Mouse (Mus musculus): ENCODE measurements around the gene Slc29a3. TPM values are rescaled to one million over a fixed set of nuclear protein-coding genes. Genes with fewer than 3 reads are reported as not detected.

Gene Slc29a3
- polyA plus RNA-seq, 1 experiment from 2014 or later, result 4.6 TPM

DNA sequence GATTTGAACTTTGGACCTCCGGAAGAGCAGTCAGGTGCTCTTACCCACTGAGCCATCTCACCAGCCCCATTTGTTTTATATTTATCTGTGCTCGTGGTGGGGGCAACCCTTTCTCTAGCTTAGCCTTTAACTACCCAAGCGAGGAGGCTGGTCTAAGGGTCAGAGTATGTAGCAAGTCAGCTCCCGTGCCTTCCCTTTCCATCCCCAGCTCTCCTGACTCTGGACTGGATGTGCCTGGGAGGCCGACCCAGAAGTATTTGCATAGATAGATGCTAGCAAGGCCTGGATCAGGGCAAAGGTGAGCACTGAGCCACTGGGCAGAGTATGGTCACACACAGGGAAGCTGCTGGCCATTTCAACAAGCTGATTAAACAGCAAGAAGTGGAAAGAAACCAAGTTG lies 43.8 kb downstream of the Slc29a3 start:
- H3K9me3 ChIP-seq (replicated peaks; ENCODE audit: control insufficient read depth, low read length), result no peaks in the 10 kb centered on the region
- H3K9ac ChIP-seq (ENCODE audit: low read depth, low read length), result no peak overlapping the region
- no peak overlapping the region for H3K27ac ChIP-seq (ENCODE audit: low read depth, low read length)
- no peak overlapping the region for H3K4me2 ChIP-seq
- H3K27me3 ChIP-seq (ENCODE audit: control insufficient read depth, insufficient read depth, low read length), result no peaks in the 10 kb centered on the region
- no peak for ATAC-seq (replicated peaks; ENCODE audit: insufficient number of reproducible peaks, low FRiP score, low TSS enrichment)
- H3K36me3 ChIP-seq (ENCODE audit: control insufficient read depth, insufficient read depth, low read length), result no peaks in the 10 kb centered on the region
- no peak overlapping the region for H3K4me3 ChIP-seq (ENCODE audit: low read depth, low read length)
- WGBS (ENCODE audit: insufficient replicate concordance), result 82% methylated on average over 5 of the region's 5 CpGs
- H3K4me1 ChIP-seq (ENCODE audit: control insufficient read depth, insufficient read depth, low read length), result no peaks in the 10 kb centered on the region

- no peak overlapping the region for H3K9ac ChIP-seq (ENCODE audit: low read depth, low read length)
- no peak for ATAC-seq (replicated peaks; ENCODE audit: insufficient number of reproducible peaks, low FRiP score, low TSS enrichment)
- H3K4me2 ChIP-seq, result no peak overlapping the region
- no peaks in the 10 kb centered on the region for H3K27me3 ChIP-seq (ENCODE audit: control insufficient read depth, insufficient read depth, low read length)
- 83% methylated on average over 4 of the region's 4 CpGs for WGBS (ENCODE audit: insufficient replicate concordance)
- H3K4me3 ChIP-seq (ENCODE audit: low read depth, low read length), result no peak overlapping the region
- H3K36me3 ChIP-seq (ENCODE audit: control insufficient read depth, insufficient read depth, low read length), result no peaks in the 10 kb centered on the region
- H3K27ac ChIP-seq (ENCODE audit: low read depth, low read length), result no peak overlapping the region
- no peaks in the 10 kb centered on the region for H3K9me3 ChIP-seq (replicated peaks; ENCODE audit: control insufficient read depth, low read length)
- no peaks in the 10 kb centered on the region for H3K4me1 ChIP-seq (ENCODE audit: control insufficient read depth, insufficient read depth, low read length)
Measured at GRCm38 (mm10) chr10:60706268-60706667, 46.3 kb downstream of the Slc29a3 start.

DNA sequence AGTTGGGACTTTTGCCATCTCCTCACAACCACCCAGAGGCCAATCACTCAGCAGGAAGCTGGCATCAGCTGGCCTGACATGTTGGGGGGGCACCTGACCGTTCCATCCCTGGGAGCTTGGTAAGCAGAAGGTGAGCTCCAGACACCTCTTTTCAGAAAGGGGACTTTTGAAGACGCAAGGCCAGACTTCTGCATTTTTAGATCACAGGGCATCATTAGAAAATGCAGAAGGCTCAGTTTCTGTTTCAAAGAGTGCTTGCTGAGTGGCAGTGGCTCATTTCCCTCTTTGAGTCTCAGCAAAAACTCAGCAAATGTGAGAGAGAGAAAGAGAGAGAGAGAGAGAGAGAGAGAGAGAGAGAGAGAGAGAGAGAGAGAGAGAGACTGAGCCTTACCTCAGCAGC lies 47.5 kb downstream of the Slc29a3 start:
- no peaks in the 10 kb centered on the region; the same call in 1 of the 2 replicates for H3K27me3 ChIP-seq (ENCODE audit: control insufficient read depth, insufficient read depth, low read length)
- WGBS (ENCODE audit: insufficient replicate concordance), result 54% methylated on average over 2 of the region's 2 CpGs
- no peaks in the 10 kb centered on the region for H3K9me3 ChIP-seq (replicated peaks; ENCODE audit: control insufficient read depth, low read length)
- H3K4me1 ChIP-seq (ENCODE audit: control insufficient read depth, insufficient read depth, low read length), result no peaks in the 10 kb centered on the region
- no peaks in the 10 kb centered on the region for H3K36me3 ChIP-seq (ENCODE audit: control insufficient read depth, insufficient read depth, low read length)
- H3K27ac ChIP-seq (ENCODE audit: low read depth, low read length), result no peak overlapping the region
- H3K4me2 ChIP-seq, result no peak overlapping the region
- no peak overlapping the region for H3K4me3 ChIP-seq (ENCODE audit: low read depth, low read length)
- H3K9ac ChIP-seq (ENCODE audit: low read depth, low read length), result no peak overlapping the region
- no peak for ATAC-seq (replicated peaks; ENCODE audit: insufficient number of reproducible peaks, low FRiP score, low TSS enrichment)

- no peaks in the 10 kb centered on the region for H3K4me1 ChIP-seq (ENCODE audit: control insufficient read depth, insufficient read depth, low read length)
- no peaks in the 10 kb centered on the region for H3K9me3 ChIP-seq (replicated peaks; ENCODE audit: control insufficient read depth, low read length)
- H3K27ac ChIP-seq (ENCODE audit: low read depth, low read length), result no peak overlapping the region
- no peak overlapping the region for H3K4me2 ChIP-seq
- H3K27me3 ChIP-seq (ENCODE audit: control insufficient read depth, insufficient read depth, low read length), result peaks cover 16% of the 10 kb centered on the region
- no peak overlapping the region for H3K9ac ChIP-seq (ENCODE audit: low read depth, low read length)
- WGBS (ENCODE audit: insufficient replicate concordance), result 84% methylated on average over 6 of the region's 6 CpGs
- ATAC-seq (replicated peaks; ENCODE audit: insufficient number of reproducible peaks, low FRiP score, low TSS enrichment), result no peak; the same call in 1 of the 2 replicates
- no peak overlapping the region for H3K4me3 ChIP-seq (ENCODE audit: low read depth, low read length)
- H3K36me3 ChIP-seq (ENCODE audit: control insufficient read depth, insufficient read depth, low read length), result no peaks in the 10 kb centered on the region
Measured at GRCm38 (mm10) chr10:60697775-60698174, 54.8 kb downstream of the Slc29a3 start.

GRCm38 (mm10) chr10:60696975-60697374 lies 55.6 kb downstream of the Slc29a3 start:
- no peaks in the 10 kb centered on the region for H3K4me1 ChIP-seq (ENCODE audit: control insufficient read depth, insufficient read depth, low read length)
- no peaks in the 10 kb centered on the region for H3K9me3 ChIP-seq (replicated peaks; ENCODE audit: control insufficient read depth, low read length)
- 13% methylated on average over 5 of the region's 5 CpGs for WGBS (ENCODE audit: insufficient replicate concordance)
- H3K36me3 ChIP-seq (ENCODE audit: control insufficient read depth, insufficient read depth, low read length), result no peaks in the 10 kb centered on the region
- H3K27ac ChIP-seq (ENCODE audit: low read depth, low read length), result no peak overlapping the region
- H3K27me3 ChIP-seq (ENCODE audit: control insufficient read depth, insufficient read depth, low read length), result peaks cover 16% of the 10 kb centered on the region
- no peak for ATAC-seq (replicated peaks; ENCODE audit: insufficient number of reproducible peaks, low FRiP score, low TSS enrichment)
- no peak overlapping the region for H3K4me3 ChIP-seq (ENCODE audit: low read depth, low read length)
- H3K4me2 ChIP-seq, result no peak overlapping the region
- no peak overlapping the region for H3K9ac ChIP-seq (ENCODE audit: low read depth, low read length)

DNA sequence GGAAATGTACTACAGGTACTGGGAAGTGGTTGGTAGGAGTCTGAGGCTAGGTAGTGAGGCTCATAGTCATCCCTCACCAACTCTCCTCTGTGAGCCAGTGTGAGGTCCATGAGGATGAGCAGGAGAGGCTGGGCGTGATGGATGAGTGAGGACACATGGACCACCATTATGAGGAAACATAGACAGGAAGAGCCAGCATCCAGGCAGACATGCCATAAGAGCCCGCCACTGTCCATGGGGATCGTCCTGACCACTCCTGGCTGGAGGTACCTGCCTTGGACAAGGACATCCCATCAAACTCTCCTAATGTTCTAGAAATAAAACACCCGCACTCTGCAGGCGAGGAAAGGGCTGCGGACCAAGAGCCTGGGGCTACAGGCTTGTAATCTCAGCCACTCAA lies 56.2 kb downstream of the Slc29a3 start, which contains the start of gene Cdh23:
Cdh23 (minus strand) TSS at position 101 of the 400 bp plus-strand sequence.
- WGBS (ENCODE audit: insufficient replicate concordance), result 69% methylated on average over 6 of the region's 6 CpGs
- Histone ChIP-seq H3K36me3 (ENCODE audit: control insufficient read depth, insufficient read depth, low read length) (no peaks in the 10 kb centered on the region), H3K4me2 (no peak within 1 kb of the TSS), H3K9me3 (replicated peaks; ENCODE audit: control insufficient read depth, low read length) (no peaks in the 10 kb centered on the region), H3K4me3 (ENCODE audit: low read depth, low read length) (no peak within 1 kb of the TSS), H3K4me1 (ENCODE audit: control insufficient read depth, insufficient read depth, low read length) (no peaks in the 10 kb centered on the region), H3K27ac (ENCODE audit: low read depth, low read length) (no peak within 1 kb of the TSS), H3K27me3 (ENCODE audit: control insufficient read depth, insufficient read depth, low read length) (peaks cover 16% of the 10 kb centered on the region), H3K9ac (ENCODE audit: low read depth, low read length) (no peak within 1 kb of the TSS)
- ATAC-seq (replicated peaks; ENCODE audit: insufficient number of reproducible peaks, low FRiP score, low TSS enrichment), result no peak

DNA sequence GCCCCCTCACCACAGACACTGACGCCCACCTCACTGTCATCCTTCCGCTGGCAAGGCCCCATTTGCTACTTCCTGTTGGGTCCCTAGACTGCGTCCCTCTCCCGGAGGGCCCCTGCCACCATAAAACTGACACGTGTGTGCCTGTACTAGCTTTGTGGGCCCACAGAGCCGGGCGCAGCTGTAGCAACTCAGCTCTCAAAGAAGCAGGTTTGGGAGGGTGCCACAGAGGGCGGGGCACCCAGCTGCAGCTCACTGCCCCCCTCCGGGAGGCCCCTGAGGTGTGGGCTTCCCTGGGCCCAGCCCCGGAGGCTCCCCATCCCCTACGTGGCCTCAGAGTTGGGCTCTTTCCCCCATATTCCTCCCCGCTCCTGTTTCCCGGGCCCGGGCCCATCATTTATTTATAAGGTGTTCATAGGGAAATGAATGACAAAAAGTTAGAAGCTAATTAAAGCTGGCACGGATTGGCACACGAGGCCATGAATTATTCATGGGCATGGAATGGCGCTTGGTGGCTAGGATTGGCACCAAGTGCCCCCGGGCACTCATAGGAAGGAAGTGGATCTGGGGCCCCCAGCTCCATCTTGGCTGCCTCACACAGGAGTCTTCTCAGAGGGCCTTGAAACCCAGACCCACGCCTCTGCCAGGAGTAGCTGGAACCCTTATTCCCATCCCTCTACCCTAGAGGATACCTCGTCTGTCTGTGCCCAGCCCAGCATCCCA lies 60.8 kb downstream of the Slc29a3 start:
- Histone ChIP-seq H3K9me3 (replicated peaks; ENCODE audit: control insufficient read depth, low read length) (no peaks in the 10 kb centered on the region), H3K27me3 (ENCODE audit: control insufficient read depth, insufficient read depth, low read length) (peaks cover 30% of the 10 kb centered on the region), H3K4me2 (no peak overlapping the region), H3K27ac (ENCODE audit: low read depth, low read length) (no peak overlapping the region), H3K9ac (ENCODE audit: low read depth, low read length) (no peak overlapping the region), H3K36me3 (ENCODE audit: control insufficient read depth, insufficient read depth, low read length) (no peaks in the 10 kb centered on the region), H3K4me1 (ENCODE audit: control insufficient read depth, insufficient read depth, low read length) (peaks cover 1% of the 10 kb centered on the region; the same call in 1 of the 2 replicates), H3K4me3 (ENCODE audit: low read depth, low read length) (no peak overlapping the region)
- ATAC-seq (replicated peaks; ENCODE audit: insufficient number of reproducible peaks, low FRiP score, low TSS enrichment), result no peak
- 67% methylated on average over 20 of the region's 20 CpGs for WGBS (ENCODE audit: insufficient replicate concordance)

GRCm38 (mm10) chr10:60690960-60691359 lies 61.6 kb downstream of the Slc29a3 start:
- Histone ChIP-seq H3K9ac (ENCODE audit: low read depth, low read length) (no peak overlapping the region), H3K4me1 (ENCODE audit: control insufficient read depth, insufficient read depth, low read length) (peaks cover 8% of the 10 kb centered on the region), H3K4me2 (no peak overlapping the region), H3K9me3 (replicated peaks; ENCODE audit: control insufficient read depth, low read length) (no peaks in the 10 kb centered on the region), H3K27ac (ENCODE audit: low read depth, low read length) (no peak overlapping the region), H3K27me3 (ENCODE audit: control insufficient read depth, insufficient read depth, low read length) (peaks cover 39% of the 10 kb centered on the region), H3K4me3 (ENCODE audit: low read depth, low read length) (no peak overlapping the region), H3K36me3 (ENCODE audit: control insufficient read depth, insufficient read depth, low read length) (no peaks in the 10 kb centered on the region)
- 35% methylated on average over 6 of the region's 6 CpGs for WGBS (ENCODE audit: insufficient replicate concordance)
- no peak for ATAC-seq (replicated peaks; ENCODE audit: insufficient number of reproducible peaks, low FRiP score, low TSS enrichment)

GRCm38 (mm10) chr10:60689396-60689795 lies 63.2 kb downstream of the Slc29a3 start:
- Histone ChIP-seq H3K4me3 (ENCODE audit: low read depth, low read length) (no peak overlapping the region), H3K36me3 (ENCODE audit: control insufficient read depth, insufficient read depth, low read length) (no peaks in the 10 kb centered on the region), H3K9me3 (replicated peaks; ENCODE audit: control insufficient read depth, low read length) (no peaks in the 10 kb centered on the region), H3K27ac (ENCODE audit: low read depth, low read length) (no peak overlapping the region), H3K4me2 (no peak overlapping the region), H3K27me3 (ENCODE audit: control insufficient read depth, insufficient read depth, low read length) (peaks cover 55% of the 10 kb centered on the region), H3K9ac (ENCODE audit: low read depth, low read length) (no peak overlapping the region), H3K4me1 (ENCODE audit: control insufficient read depth, insufficient read depth, low read length) (peaks cover 10% of the 10 kb centered on the region)
- WGBS (ENCODE audit: insufficient replicate concordance), result 53% methylated on average over 4 of the region's 4 CpGs
- no peak for ATAC-seq (replicated peaks; ENCODE audit: insufficient number of reproducible peaks, low FRiP score, low TSS enrichment)

All from heart, embryonic 11.5 days (tissue).